Mouse (Mus musculus) spleen, postnatal 4 days (tissue): ENCODE data around the gene Thap4.
"Not testable (repeated sequence)": the region's sequence is repeated elsewhere in the genome, so short reads cannot be mapped to it uniquely, and the experiment has no call there.

ENCODE experiments used
- DNase-seq, 2 experiments: peaks; one replicate each; pipeline ENCODE4 v3.0.0; 2022; ENCODE audit warnings: low spot score in 2 of 2

The Thap4 gene

GRCm38 (mm10) chr1:93691106-93691505 lies 63.6 kb downstream of the Thap4 start:
- DNase-seq, result no peak

GRCm38 (mm10) chr1:93689901-93690496 lies 64.7 kb downstream of the Thap4 start:
- DNase-seq, result no peak

GRCm38 (mm10) chr1:93688154-93688553 lies 66.5 kb downstream of the Thap4 start:
- DNase-seq, result no peak

- no peak for DNase-seq
Measured at GRCm38 (mm10) chr1:93686961-93687320, 67.7 kb downstream of the Thap4 start.

GRCm38 (mm10) chr1:93686245-93686960 lies 68.3 kb downstream of the Thap4 start:
- no peak for DNase-seq

GRCm38 (mm10) chr1:93685401-93686244 lies 69.0 kb downstream of the Thap4 start, which contains the start of gene Bok:
Gene Bok, plus strand, starts transcription at chr1:93685660.
- DNase-seq, result peak in 1 of 2 experiments; percentile 45

GRCm38 (mm10) chr1:93679889-93680568 lies 74.6 kb downstream of the Thap4 start:
- DNase-seq, result no peak

- no peak for DNase-seq
Measured at GRCm38 (mm10) chr1:93678386-93678785, 76.3 kb downstream of the Thap4 start.

- DNase-seq, result no peak
Measured at GRCm38 (mm10) chr1:93672682-93673081, 82.0 kb downstream of the Thap4 start.

GRCm38 (mm10) chr1:93669941-93670340 lies 84.7 kb downstream of the Thap4 start:
- no peak for DNase-seq

- DNase-seq, result peak; percentile 72 to 79
Measured at GRCm38 (mm10) chr1:93668791-93669548, 85.7 kb downstream of the Thap4 start.

GRCm38 (mm10) chr1:93667760-93668400 lies 86.8 kb downstream of the Thap4 start:
- peak in 1 of 2 experiments; percentile 45 for DNase-seq

GRCm38 (mm10) chr1:93658559-93658958 lies 96.1 kb downstream of the Thap4 start, which contains the start of gene Stk25:
Gene Stk25, minus strand, starts transcription at chr1:93658659.
- DNase-seq, result not testable (repeated sequence)

- no peak for DNase-seq
Measured at GRCm38 (mm10) chr1:93657025-93657360, 97.7 kb downstream of the Thap4 start.

GRCm38 (mm10) chr1:93656325-93657024 lies 98.2 kb downstream of the Thap4 start:
- DNase-seq, result no peak

GRCm38 (mm10) chr1:93654798-93655197 lies 99.9 kb downstream of the Thap4 start:
- DNase-seq, result no peak

GRCm38 (mm10) chr1:93654275-93654674 lies 100.4 kb downstream of the Thap4 start:
- DNase-seq, result no peak
